Mouse (Mus musculus) limb, embryonic 10.5 days (tissue): Measurements from ENCODE around the gene Ksr2. TPM values are rescaled to one million over a fixed set of nuclear protein-coding genes. Genes with fewer than 3 reads are reported as not detected.
A peak's percentile ranks its signal among the peaks of the same experiment; 100 is the strongest.
"Not testable (repeated sequence)": the region's sequence is repeated elsewhere in the genome, so short reads cannot be mapped to it uniquely, and the experiment has no call there.

ENCODE experiments used
- DNase-seq: peaks from one replicate; pipeline ENCODE4 v3.0.0-alpha.2; 2017; ENCODE audit warnings: low spot score
- H3K27ac ChIP-seq: fragments of 300-500 bp; sonication (generic); 2 replicates; pipeline ENCODE4 v1.5.1; 2016; ENCODE audit warnings: mild to moderate bottlenecking
- H3K27me3 ChIP-seq: fragments of 300-500 bp; sonication (generic); 2 replicates; pipeline ENCODE4 v1.6.1; 2016; ENCODE audit warnings: low read depth, mild to moderate bottlenecking; ENCODE audit not compliant: poor library complexity, severe bottlenecking
- H3K36me3 ChIP-seq: fragments of 300-500 bp; sonication (generic); 2 replicates; pipeline ENCODE4 v1.6.1; 2016; ENCODE audit warnings: mild to moderate bottlenecking, moderate library complexity
- H3K4me1 ChIP-seq: fragments of 300-500 bp; sonication (generic); 2 replicates; pipeline ENCODE4 v1.6.1; 2016
- H3K4me3 ChIP-seq: fragments of 300-500 bp; sonication (generic); 2 replicates; pipeline ENCODE4 v1.5.1; 2016; ENCODE audit warnings: mild to moderate bottlenecking, moderate library complexity
- H3K9me3 ChIP-seq: fragments of 300-500 bp; sonication (generic); replicated peaks from 2 replicates; pipeline ENCODE4 v1.6.1; 2016; ENCODE audit warnings: mild to moderate bottlenecking
- whole genome bisulfite sequencing: fragments of 180-500 bp; shearing (Covaris S2); methylation state at CpG from one replicate; pipeline ENCODE4 v1.1.7; 2016; 5-methylcytosine and 5-hydroxymethylcytosine counted together
- polyA plus RNA-seq: library from polyadenylated mRNA; unstranded; fragments of >200 nt; fragmentation: Nextera tagmentation; extraction: Ambion mirVana; gene quantifications from 2 replicates; pipeline ENCODE4 v1.2.1, GENCODE M21; 2016

The Ksr2 gene
- polyA plus RNA-seq, 1 experiment from 2014 or later = not detected

- Histone ChIP-seq H3K27ac (no peak overlapping the region), H3K27me3 (no peaks in the 10 kb centered on the region), H3K4me3 (no peak overlapping the region), H3K36me3 (no peaks in the 10 kb centered on the region), H3K9me3 (no peaks in the 10 kb centered on the region), H3K4me1 (peaks cover 4% of the 10 kb centered on the region; the same call in 1 of the 2 replicates)
- 77% methylated on average over 4 of the region's 4 CpGs for WGBS
- DNase-seq = no peak
Observed at GRCm38 (mm10) chr5:117620292-117620691, 206.5 kb downstream of the Ksr2 start.

- no peaks in the 10 kb centered on the region for H3K36me3 ChIP-seq
- 82% methylated on average over 12 of the region's 12 CpGs for WGBS
- H3K27me3 ChIP-seq = no peaks in the 10 kb centered on the region
- no peak overlapping the region for H3K4me3 ChIP-seq
- H3K4me1 ChIP-seq = peaks cover 13% of the 10 kb centered on the region
- DNase-seq = no peak
- no peaks in the 10 kb centered on the region for H3K9me3 ChIP-seq
- H3K27ac ChIP-seq = no peak overlapping the region
Observed at GRCm38 (mm10) chr5:117622221-117622620, 208.4 kb downstream of the Ksr2 start.

GRCm38 (mm10) chr5:117623206-117623605 is 209.4 kb downstream of the Ksr2 start:
- H3K27ac ChIP-seq, H3K27me3 ChIP-seq, H3K36me3 ChIP-seq, DNase-seq, H3K4me3 ChIP-seq, H3K9me3 ChIP-seq: not testable (repeated sequence)
- peaks cover 17% of the 10 kb centered on the region for H3K4me1 ChIP-seq
- WGBS = 93% methylated on average over 4 of the region's 4 CpGs

GRCm38 (mm10) chr5:117626907-117627306 is 213.1 kb downstream of the Ksr2 start:
- peak; percentile 41 for DNase-seq
- H3K36me3 ChIP-seq = no peaks in the 10 kb centered on the region
- H3K9me3 ChIP-seq = no peaks in the 10 kb centered on the region
- H3K4me3 ChIP-seq = no peak overlapping the region
- under 1% methylated on average over 4 of the region's 4 CpGs for WGBS
- peak overlapping the region; percentile 20; the same call in 1 of the 2 replicates for H3K27ac ChIP-seq
- H3K27me3 ChIP-seq = no peaks in the 10 kb centered on the region
- H3K4me1 ChIP-seq = peaks cover 13% of the 10 kb centered on the region

GRCm38 (mm10) chr5:117628351-117628750 is 214.6 kb downstream of the Ksr2 start:
- no peak overlapping the region for H3K27ac ChIP-seq
- WGBS = 54% methylated on average over 7 of the region's 7 CpGs
- H3K36me3 ChIP-seq = no peaks in the 10 kb centered on the region
- H3K9me3 ChIP-seq = no peaks in the 10 kb centered on the region
- peak; percentile 60 for DNase-seq
- no peak overlapping the region for H3K4me3 ChIP-seq
- peaks cover 13% of the 10 kb centered on the region for H3K4me1 ChIP-seq
- H3K27me3 ChIP-seq = no peaks in the 10 kb centered on the region

- Histone ChIP-seq H3K4me3 (no peak overlapping the region), H3K27me3 (no peaks in the 10 kb centered on the region), H3K9me3 (no peaks in the 10 kb centered on the region), H3K36me3 (no peaks in the 10 kb centered on the region), H3K4me1 (peaks cover 13% of the 10 kb centered on the region), H3K27ac (no peak overlapping the region)
- 90% methylated on average over 14 of the region's 14 CpGs for WGBS
- DNase-seq = no peak
Observed at GRCm38 (mm10) chr5:117629570-117629969, 215.8 kb downstream of the Ksr2 start.

GRCm38 (mm10) chr5:117635211-117635610 is 221.4 kb downstream of the Ksr2 start:
- no peak overlapping the region for H3K4me3 ChIP-seq
- no peak for DNase-seq
- 92% methylated on average over 2 of the region's 2 CpGs for WGBS
- no peaks in the 10 kb centered on the region for H3K9me3 ChIP-seq
- H3K36me3 ChIP-seq = no peaks in the 10 kb centered on the region
- H3K27me3 ChIP-seq = no peaks in the 10 kb centered on the region
- H3K4me1 ChIP-seq = no peaks in the 10 kb centered on the region
- no peak overlapping the region for H3K27ac ChIP-seq

GRCm38 (mm10) chr5:117635838-117636237 is 222.0 kb downstream of the Ksr2 start:
- 78% methylated on average over 5 of the region's 5 CpGs for WGBS
- Histone ChIP-seq H3K4me1 (no peaks in the 10 kb centered on the region), H3K27ac (no peak overlapping the region), H3K9me3 (no peaks in the 10 kb centered on the region), H3K36me3 (no peaks in the 10 kb centered on the region), H3K4me3 (no peak overlapping the region), H3K27me3 (no peaks in the 10 kb centered on the region)
- no peak for DNase-seq

- Histone ChIP-seq H3K27me3 (no peaks in the 10 kb centered on the region), H3K27ac (no peak overlapping the region), H3K36me3 (no peaks in the 10 kb centered on the region), H3K4me1 (no peaks in the 10 kb centered on the region), H3K4me3 (no peak overlapping the region), H3K9me3 (no peaks in the 10 kb centered on the region)
- 85% methylated on average over 6 of the region's 6 CpGs for WGBS
- no peak for DNase-seq
Observed at GRCm38 (mm10) chr5:117641585-117641984, 227.8 kb downstream of the Ksr2 start.

- no peak for DNase-seq
- no peaks in the 10 kb centered on the region for H3K36me3 ChIP-seq
- 49% methylated on average over 14 of the region's 14 CpGs for WGBS
- H3K27ac ChIP-seq = no peak overlapping the region
- H3K9me3 ChIP-seq = no peaks in the 10 kb centered on the region
- no peak overlapping the region for H3K4me3 ChIP-seq
- H3K27me3 ChIP-seq = no peaks in the 10 kb centered on the region
- no peaks in the 10 kb centered on the region for H3K4me1 ChIP-seq
Observed at GRCm38 (mm10) chr5:117651238-117651886, 237.6 kb downstream of the Ksr2 start.

GRCm38 (mm10) chr5:117658641-117659040 is 244.8 kb downstream of the Ksr2 start:
- Histone ChIP-seq H3K9me3 (no peaks in the 10 kb centered on the region), H3K4me3 (no peak overlapping the region), H3K4me1 (no peaks in the 10 kb centered on the region; the same call in 1 of the 2 replicates), H3K27me3 (no peaks in the 10 kb centered on the region), H3K27ac (no peak overlapping the region), H3K36me3 (no peaks in the 10 kb centered on the region)
- WGBS = 59% methylated on average over 6 of the region's 6 CpGs
- DNase-seq = no peak

- no peak for DNase-seq
- Histone ChIP-seq H3K27ac (no peak overlapping the region), H3K4me3 (no peak overlapping the region), H3K4me1 (no peaks in the 10 kb centered on the region; the same call in 1 of the 2 replicates), H3K27me3 (no peaks in the 10 kb centered on the region), H3K36me3 (no peaks in the 10 kb centered on the region), H3K9me3 (no peaks in the 10 kb centered on the region)
- 74% methylated on average over 13 of the region's 13 CpGs for WGBS
Observed at GRCm38 (mm10) chr5:117659596-117659995, 245.8 kb downstream of the Ksr2 start.

GRCm38 (mm10) chr5:117665181-117665580 is 251.4 kb downstream of the Ksr2 start:
- 12% methylated on average over 9 of the region's 9 CpGs for WGBS
- Histone ChIP-seq H3K27ac (peak overlapping the region; percentile 19; the same call in 1 of the 2 replicates), H3K4me3 (no peak overlapping the region)

GRCm38 (mm10) chr5:117667314-117667713 is 253.5 kb downstream of the Ksr2 start:
- DNase-seq = no peak
- Histone ChIP-seq H3K36me3 (no peaks in the 10 kb centered on the region), H3K4me1 (peaks cover 39% of the 10 kb centered on the region), H3K27ac (no peak overlapping the region), H3K4me3 (no peak overlapping the region), H3K9me3 (no peaks in the 10 kb centered on the region), H3K27me3 (no peaks in the 10 kb centered on the region)
- 65% methylated on average over 4 of the region's 4 CpGs for WGBS

More at GRCm38 (mm10) chr5:117665181-117665580, 251.4 kb downstream of the Ksr2 start:
- H3K9me3 ChIP-seq = no peaks in the 10 kb centered on the region
- DNase-seq = peak; percentile 39
- H3K4me1 ChIP-seq = peaks cover 24% of the 10 kb centered on the region
- H3K27me3 ChIP-seq = no peaks in the 10 kb centered on the region
- no peaks in the 10 kb centered on the region for H3K36me3 ChIP-seq
